Mouse (Mus musculus) spleen, adult 2 months (tissue): ENCODE data around the gene Exoc6.

Source experiments
- CTCF ChIP-seq: fragments of 200-500 bp; IDR thresholded peaks from 2 replicates; pipeline ENCODE4 v1.5.1; 2011; ENCODE audit warnings: mild to moderate bottlenecking, inconsistent platforms; ENCODE audit not compliant: insufficient read depth, insufficient read length, insufficient replicate concordance; ENCODE audit errors: extremely low read depth
- POLR2A ChIP-seq: fragments of 200-500 bp; IDR thresholded peaks from 2 replicates; pipeline ENCODE4 v1.6.1; 2011; ENCODE audit warnings: low read depth, low read length, inconsistent platforms

- TF ChIP-seq CTCF: no peak
- TF ChIP-seq POLR2A: no peak
These were observed 118.4 kb downstream of the Exoc6 start for GRCm38 (mm10) chr19:37668657-37669056.
